Mouse (Mus musculus): ENCODE results near the gene Tub.

- TF ChIP-seq CTCF (IDR thresholded peaks at IDR 0.05; ENCODE audit: extremely low read depth, insufficient read depth, insufficient read length, insufficient replicate concordance), result no peak
- no peak for TF ChIP-seq POLR2A (IDR thresholded peaks at IDR 0.05; ENCODE audit: low read depth, low read length)
These were observed 8.7 kb upstream of the Tub start for GRCm38 (mm10) chr7:108941466-108941865.

Measured in spleen, adult 2 months (tissue).